Mouse (Mus musculus) heart, adult 2 months (tissue): ENCODE results near the gene F12. TPM values are rescaled to one million over a fixed set of nuclear protein-coding genes. Genes with fewer than 3 reads are reported as not detected.
A peak's percentile ranks its signal among the peaks of the same experiment; 100 is the strongest.

Source experiments
- DNase-seq, 2 experiments: peaks; one replicate each; pipeline ENCODE4 v3.0.0; 2021
- H3K27ac ChIP-seq: fragments of 200-600 bp; 2 replicates; pipeline ENCODE4 v1.8.1; 2022
- H3K27me3 ChIP-seq: fragments of 200-500 bp; 2 replicates; pipeline ENCODE4 v1.6.1; 2012; ENCODE audit warnings: mild to moderate bottlenecking, low read length, inconsistent platforms, mixed read lengths; ENCODE audit not compliant: control insufficient read depth, insufficient read depth
- H3K36me3 ChIP-seq: fragments of 200-500 bp; 2 replicates; pipeline ENCODE4 v1.6.1; 2012; ENCODE audit warnings: low read length, inconsistent platforms; ENCODE audit not compliant: control insufficient read depth, insufficient read depth
- H3K4me1 ChIP-seq: fragments of 200-500 bp; 2 replicates; pipeline ENCODE4 v1.6.1; 2011; ENCODE audit warnings: low read length; ENCODE audit not compliant: control insufficient read depth, insufficient read depth
- H3K4me3 ChIP-seq: fragments of 200-600 bp; 2 replicates; pipeline ENCODE4 v1.8.1; 2022
- H3K79me2 ChIP-seq: fragments of 200-500 bp; replicated peaks from 2 replicates; pipeline ENCODE4 v1.6.1; 2012; ENCODE audit warnings: mild to moderate bottlenecking, inconsistent platforms, low read length, moderate library complexity, mixed read lengths; ENCODE audit not compliant: control insufficient read depth, insufficient read depth
- H3K9ac ChIP-seq: fragments of 200-500 bp; 2 replicates; pipeline ENCODE4 v1.6.1; 2012; ENCODE audit warnings: low read depth, mild to moderate bottlenecking, control low read depth, inconsistent platforms, low read length, mixed read lengths
- CTCF ChIP-seq: fragments of 200-600 bp; IDR thresholded peaks from 2 replicates; pipeline ENCODE4 v1.8.1; 2022; ENCODE audit warnings: antibody characterized with exemption, mild to moderate bottlenecking, moderate library complexity
- EP300 ChIP-seq: fragments of 200-500 bp; IDR thresholded peaks from 2 replicates; pipeline ENCODE4 v1.6.1; 2011; ENCODE audit warnings: low read depth, low read length, control low read depth; ENCODE audit not compliant: insufficient read depth
- POLR2A ChIP-seq: fragments of 200-500 bp; IDR thresholded peaks from 2 replicates; pipeline ENCODE4 v1.6.1; 2011; ENCODE audit warnings: mild to moderate bottlenecking, low read depth, low read length, control low read depth; ENCODE audit not compliant: insufficient read depth
- WGBS: fragments of 180-500 bp; shearing (Covaris S2); methylation state at CpG from one replicate; pipeline ENCODE4 v1.1.7; 2018; 5-methylcytosine and 5-hydroxymethylcytosine counted together
- intact Hi-C: fragments of 180-260 bp; cut with DNase I; formaldehyde crosslinking; loops from one replicate; pipeline ENCODE4 v1.15.1; 2025
- polyA plus RNA-seq: library from polyadenylated mRNA; depleted of rRNA; stranded (reverse); fragments of >200 nt; gene quantifications from 2 replicates; pipeline ENCODE4 v1.2.3, GENCODE M21; 2012
- total RNA-seq, 2 experiments: library from RNA; stranded (reverse); gene quantifications; 2 replicates each; pipeline ENCODE4 v1.2.3; 2021

F12 gene
- total and polyA plus RNA-seq, 3 experiments, result not detected

DNA sequence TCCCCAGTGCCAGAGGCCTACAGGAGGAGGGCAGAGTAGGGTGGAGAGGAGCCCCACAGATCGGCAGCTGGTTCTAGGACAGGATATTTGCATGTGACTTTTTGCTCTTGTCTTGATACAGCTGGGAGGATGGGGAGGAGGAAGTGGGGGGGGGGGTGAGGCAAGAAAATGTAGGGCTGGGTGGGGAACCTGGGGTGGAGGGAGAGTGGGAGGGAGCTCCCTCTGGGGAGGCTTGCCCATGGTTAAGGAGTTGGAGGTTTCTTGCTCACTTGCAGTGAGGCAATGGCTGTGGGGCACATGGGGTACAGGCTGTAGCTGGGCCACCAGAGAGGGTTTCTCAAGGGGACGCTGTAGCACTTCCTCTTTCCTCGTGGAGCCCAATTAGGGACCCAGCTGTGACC lies 20.9 kb upstream of the F12 start:
- TF ChIP-seq POLR2A (no peak), CTCF (no peak), EP300 (no peak)
- peaks cover 3% of the 10 kb centered on the region for H3K79me2 ChIP-seq
- no peak overlapping the region; the same call in 1 of the 2 replicates for H3K27ac ChIP-seq
- H3K9ac ChIP-seq, result peak overlapping the region; percentile 34; the same call in 1 of the 2 replicates
- peaks cover 23% of the 10 kb centered on the region for H3K4me1 ChIP-seq
- no peak overlapping the region for H3K4me3 ChIP-seq
- peaks cover 6% of the 10 kb centered on the region; the same call in 1 of the 2 replicates for H3K36me3 ChIP-seq
- intact Hi-C loops, result loop anchor here (2.0 kb wide), 1 partner anchor 25 kb away; no protein-coding TSS in a partner anchor
- DNase-seq, result peak in 1 of 2 experiments; percentile 56
- WGBS, result 23% methylated on average over 3 of the region's 3 CpGs
- no peaks in the 10 kb centered on the region for H3K27me3 ChIP-seq

DNA sequence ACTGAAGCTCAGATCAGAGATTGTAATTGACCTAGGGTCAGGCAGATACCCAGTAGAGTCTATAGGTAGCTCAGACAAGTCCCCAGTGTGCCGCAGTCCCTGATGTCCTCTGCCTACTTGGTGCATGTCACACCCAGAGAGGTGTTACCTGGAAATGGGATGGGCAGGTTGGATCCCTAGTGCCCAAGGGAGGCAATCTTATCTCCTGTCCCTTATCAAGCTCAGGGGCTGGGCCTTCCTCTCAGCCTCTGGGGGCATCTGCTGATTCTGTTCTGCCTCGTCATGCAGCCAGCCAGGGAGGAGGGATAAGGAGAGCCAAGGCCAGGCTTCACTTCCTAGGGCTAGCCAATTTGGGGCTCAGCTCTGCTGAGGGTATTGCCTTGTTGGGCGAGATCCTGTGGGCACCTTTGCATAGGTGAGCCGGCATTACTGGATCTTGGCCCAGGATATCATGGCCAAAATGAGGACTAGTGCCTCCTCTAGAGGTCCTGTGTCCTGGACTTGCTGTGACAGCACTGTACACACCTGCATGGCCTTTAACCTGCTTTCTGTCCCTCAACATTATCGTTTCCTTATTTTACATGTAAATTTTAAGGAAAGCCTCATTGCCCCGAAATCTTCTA lies 20.0 kb upstream of the F12 start:
- peaks cover 18% of the 10 kb centered on the region for H3K4me1 ChIP-seq
- no peak for TF ChIP-seq POLR2A
- no peak for TF ChIP-seq EP300
- TF ChIP-seq CTCF, result no peak

DNA sequence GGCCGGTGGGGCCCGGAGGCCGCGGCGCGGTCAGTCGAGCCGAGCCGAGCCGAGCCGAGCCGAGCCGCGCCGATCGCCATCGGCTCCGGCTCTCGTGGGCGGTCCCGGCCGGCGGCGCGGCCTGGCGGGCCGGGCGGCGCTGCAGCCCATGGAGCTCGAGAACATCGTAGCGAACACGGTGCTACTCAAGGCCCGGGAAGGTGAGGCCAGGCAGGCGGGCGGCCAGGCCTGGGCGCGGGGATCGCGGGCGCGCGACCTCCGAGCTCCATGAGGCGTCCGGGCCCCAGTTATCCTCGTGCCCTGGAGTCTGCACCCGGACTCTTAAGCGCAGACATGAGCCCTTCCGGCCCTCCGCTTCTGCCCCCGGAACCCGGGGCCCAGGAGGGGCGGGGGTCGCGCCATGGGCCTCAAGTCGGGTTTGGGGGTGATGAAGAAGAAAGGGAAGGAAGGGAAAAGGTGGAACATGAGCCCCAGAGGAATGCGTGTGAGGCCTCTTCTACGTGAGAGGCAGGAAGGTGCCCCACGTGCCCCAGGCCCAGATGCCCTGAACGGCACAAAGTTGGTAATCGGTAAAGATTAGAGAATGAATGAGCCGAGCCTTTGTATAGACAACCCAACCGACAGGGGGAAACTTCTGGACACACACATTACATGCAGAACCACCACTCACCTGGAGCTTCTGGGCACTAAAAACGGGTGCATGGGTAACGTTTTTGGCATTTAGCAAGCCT lies 18.9 kb upstream of the F12 start:
- Histone ChIP-seq H3K4me3 (peak overlapping the region; percentile 93), H3K36me3 (no peaks in the 10 kb centered on the region; the same call in 1 of the 2 replicates), H3K27ac (peak overlapping the region; percentile 95), H3K9ac (peak overlapping the region; percentile 98), H3K79me2 (peaks cover 3% of the 10 kb centered on the region), H3K27me3 (no peaks in the 10 kb centered on the region), H3K4me1 (peaks cover 10% of the 10 kb centered on the region)
- 3% methylated on average over 62 of the region's 66 CpGs for WGBS
- TF ChIP-seq POLR2A (no peak), CTCF (no peak), EP300 (no peak)
- DNase-seq, result no peak
- intact Hi-C loops, result loop anchor here (2.0 kb wide), 1 partner anchor 27 kb away; no protein-coding TSS in a partner anchor

More for the DNA sequence above, 20.0 kb upstream of the F12 start:
- H3K36me3 ChIP-seq, result peaks cover 5% of the 10 kb centered on the region
- DNase-seq, result no peak
- H3K4me3 ChIP-seq, result peak overlapping the region; percentile 15; the same call in 1 of the 2 replicates
- no peaks in the 10 kb centered on the region for H3K27me3 ChIP-seq
- intact Hi-C loops, result loop anchor here (2.0 kb wide), 1 partner anchor 26 kb away; no protein-coding TSS in a partner anchor
- peaks cover 3% of the 10 kb centered on the region for H3K79me2 ChIP-seq
- 68% methylated on average over 6 of the region's 6 CpGs for WGBS
- H3K9ac ChIP-seq, result peak overlapping the region; percentile 5; the same call in 1 of the 2 replicates
- H3K27ac ChIP-seq, result peak overlapping the region; percentile 5; the same call in 1 of the 2 replicates

DNA sequence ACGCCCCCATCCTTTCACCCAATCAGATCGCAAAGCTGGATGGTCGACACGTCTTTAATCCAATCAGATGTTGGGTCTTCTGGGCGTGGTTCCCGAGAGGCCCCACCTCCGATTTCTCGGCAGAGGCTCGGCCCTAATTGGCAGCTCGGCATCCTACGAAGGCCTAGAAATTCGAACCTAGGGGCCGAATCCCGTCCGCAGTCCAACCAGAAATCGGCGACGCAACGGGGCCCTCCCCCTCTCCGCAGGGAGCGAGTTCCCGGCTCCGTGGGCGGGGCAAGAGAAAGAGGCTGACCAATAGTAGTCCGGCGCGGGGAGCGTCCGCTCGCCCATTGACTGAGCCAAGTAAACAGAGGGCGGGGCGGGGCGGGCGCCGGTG lies 18.3 kb upstream of the F12 start, which contains the start of gene Grk6:
TSS of gene Grk6 (plus strand) at position 136 of the 379 bp plus-strand sequence.
- H3K27me3 ChIP-seq, result no peaks in the 10 kb centered on the region
- peaks cover 10% of the 10 kb centered on the region for H3K4me1 ChIP-seq
- DNase-seq, result peak; percentile 99 to 100
- intact Hi-C loops, result no loop called here
- TF ChIP-seq EP300, result no peak
- TF ChIP-seq POLR2A, result no peak
- TF ChIP-seq CTCF, result no peak
- H3K36me3 ChIP-seq, result no peaks in the 10 kb centered on the region; the same call in 1 of the 2 replicates
- H3K4me3 ChIP-seq, result peak within 1 kb of the TSS; percentile 93
- peak within 1 kb of the TSS; percentile 99 for H3K27ac ChIP-seq
- WGBS, result under 1% methylated on average over 35 of the region's 35 CpGs
- peaks cover 3% of the 10 kb centered on the region for H3K79me2 ChIP-seq
- peak within 1 kb of the TSS; percentile 98 for H3K9ac ChIP-seq

DNA sequence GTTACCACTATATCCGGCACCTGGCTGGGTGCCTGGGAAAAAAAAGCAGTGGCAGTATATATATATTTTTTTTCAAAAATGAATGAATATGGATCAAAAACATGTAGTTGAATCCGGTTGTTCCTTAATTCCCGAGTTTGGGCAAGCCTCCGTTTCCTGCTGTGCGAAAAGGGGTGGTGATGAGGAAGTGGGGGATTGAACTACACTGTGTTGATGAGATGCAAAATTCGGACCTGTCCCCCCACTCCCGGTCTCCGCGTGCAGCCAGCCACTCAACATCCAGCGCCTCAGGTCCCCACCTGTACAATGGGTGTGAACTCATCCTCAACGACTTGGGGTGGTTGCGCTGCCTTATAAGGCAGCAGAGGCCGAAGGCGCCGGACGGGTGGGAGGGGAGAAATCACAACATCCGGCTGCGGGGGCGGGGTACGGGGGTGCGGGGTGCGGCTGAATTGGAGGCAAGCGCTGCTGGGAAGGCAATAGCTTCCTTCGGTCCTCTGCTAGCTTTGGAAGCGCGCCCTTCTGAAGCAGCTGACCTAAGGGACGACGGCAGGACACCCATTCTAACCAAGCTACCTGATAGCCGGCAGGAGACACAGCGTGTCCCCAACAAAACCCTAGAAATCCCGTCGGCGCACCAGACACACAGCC lies 17.8 kb upstream of the F12 start:
- no peak for DNase-seq
- Histone ChIP-seq H3K27ac (peak overlapping the region; percentile 99), H3K4me1 (peaks cover 8% of the 10 kb centered on the region), H3K27me3 (no peaks in the 10 kb centered on the region), H3K4me3 (peak overlapping the region; percentile 50), H3K9ac (peak overlapping the region; percentile 71), H3K79me2 (peaks cover 3% of the 10 kb centered on the region), H3K36me3 (no peaks in the 10 kb centered on the region; the same call in 1 of the 2 replicates)
- TF ChIP-seq EP300 (no peak), POLR2A (peak; percentile 74)
- WGBS, result 2% methylated on average over 33 of the region's 33 CpGs
- intact Hi-C loops, result no loop called here
